Mouse (Mus musculus): ENCODE measurements around the gene Chrna4. TPM values are rescaled to one million over a fixed set of nuclear protein-coding genes. Genes with fewer than 3 reads are reported as not detected.

Gene Chrna4
- polyA plus RNA-seq, 1 experiment from 2014 or later, result 0.33 TPM

GRCm38 (mm10) chr2:180994360-180994759 lies 49.0 kb downstream of the Chrna4 start:
- Histone ChIP-seq H3K27ac (ENCODE audit: low read depth, low read length) (no peak overlapping the region), H3K4me2 (replicated peaks; ENCODE audit: low read depth) (no peak overlapping the region), H3K36me3 (ENCODE audit: control insufficient read depth, insufficient read depth) (no peaks in the 10 kb centered on the region), H3K9me3 (ENCODE audit: control insufficient read depth) (no peaks in the 10 kb centered on the region), H3K9ac (ENCODE audit: low read depth, low read length) (no peak overlapping the region), H3K4me1 (replicated peaks; ENCODE audit: control insufficient read depth, insufficient read depth, low read length) (no peaks in the 10 kb centered on the region), H3K4me3 (ENCODE audit: low read depth, low read length) (no peak overlapping the region), H3K27me3 (replicated peaks; ENCODE audit: control insufficient read depth, insufficient read depth, low read length) (no peaks in the 10 kb centered on the region)
- 70% methylated on average over 2 of the region's 2 CpGs for WGBS
- no peak for ATAC-seq
- TF ChIP-seq CTCF (IDR thresholded peaks at IDR 0.05; ENCODE audit: low read depth), result no peak

- TF ChIP-seq CTCF (IDR thresholded peaks at IDR 0.05; ENCODE audit: low read depth), result no peak
- 73% methylated on average over 4 of the region's 4 CpGs for WGBS
- Histone ChIP-seq H3K27ac (ENCODE audit: low read depth, low read length) (no peak overlapping the region), H3K27me3 (replicated peaks; ENCODE audit: control insufficient read depth, insufficient read depth, low read length) (no peaks in the 10 kb centered on the region), H3K4me2 (replicated peaks; ENCODE audit: low read depth) (no peak overlapping the region), H3K4me3 (ENCODE audit: low read depth, low read length) (no peak overlapping the region), H3K9me3 (ENCODE audit: control insufficient read depth) (no peaks in the 10 kb centered on the region), H3K9ac (ENCODE audit: low read depth, low read length) (no peak overlapping the region), H3K4me1 (replicated peaks; ENCODE audit: control insufficient read depth, insufficient read depth, low read length) (no peaks in the 10 kb centered on the region), H3K36me3 (ENCODE audit: control insufficient read depth, insufficient read depth) (no peaks in the 10 kb centered on the region)
- ATAC-seq, result no peak
These were observed 53.0 kb downstream of the Chrna4 start for GRCm38 (mm10) chr2:180990347-180990746.

- ATAC-seq, result no peak
- H3K27ac ChIP-seq (ENCODE audit: low read depth, low read length), result no peak overlapping the region
- no peaks in the 10 kb centered on the region for H3K4me1 ChIP-seq (replicated peaks; ENCODE audit: control insufficient read depth, insufficient read depth, low read length)
- H3K9ac ChIP-seq (ENCODE audit: low read depth, low read length), result no peak overlapping the region
- 63% methylated on average over 1 of the region's 1 CpGs for WGBS
- no peak overlapping the region for H3K4me2 ChIP-seq (replicated peaks; ENCODE audit: low read depth)
- no peaks in the 10 kb centered on the region for H3K9me3 ChIP-seq (ENCODE audit: control insufficient read depth)
- H3K36me3 ChIP-seq (ENCODE audit: control insufficient read depth, insufficient read depth), result no peaks in the 10 kb centered on the region
- H3K27me3 ChIP-seq (replicated peaks; ENCODE audit: control insufficient read depth, insufficient read depth, low read length), result no peaks in the 10 kb centered on the region
- H3K4me3 ChIP-seq (ENCODE audit: low read depth, low read length), result no peak overlapping the region
- TF ChIP-seq CTCF (IDR thresholded peaks at IDR 0.05; ENCODE audit: low read depth), result no peak
These were observed 54.4 kb downstream of the Chrna4 start for GRCm38 (mm10) chr2:180988948-180989347.

- TF ChIP-seq CTCF (IDR thresholded peaks at IDR 0.05; ENCODE audit: low read depth), result no peak; the same call in 1 of the 2 replicates
- H3K9me3 ChIP-seq (ENCODE audit: control insufficient read depth), result no peaks in the 10 kb centered on the region
These were observed 54.9 kb downstream of the Chrna4 start for GRCm38 (mm10) chr2:180988347-180988913.

GRCm38 (mm10) chr2:180987432-180988030 lies 55.8 kb downstream of the Chrna4 start:
- H3K4me3 ChIP-seq (ENCODE audit: low read depth, low read length), result no peak overlapping the region
- no peak for TF ChIP-seq CTCF (IDR thresholded peaks at IDR 0.05; ENCODE audit: low read depth)
- no peak overlapping the region for H3K27ac ChIP-seq (ENCODE audit: low read depth, low read length)
- H3K4me2 ChIP-seq (replicated peaks; ENCODE audit: low read depth), result no peak overlapping the region
- WGBS, result 72% methylated on average over 5 of the region's 5 CpGs
- H3K4me1 ChIP-seq (replicated peaks; ENCODE audit: control insufficient read depth, insufficient read depth, low read length), result no peaks in the 10 kb centered on the region
- no peaks in the 10 kb centered on the region for H3K9me3 ChIP-seq (ENCODE audit: control insufficient read depth)
- H3K36me3 ChIP-seq (ENCODE audit: control insufficient read depth, insufficient read depth), result peaks cover 1% of the 10 kb centered on the region
- H3K27me3 ChIP-seq (replicated peaks; ENCODE audit: control insufficient read depth, insufficient read depth, low read length), result no peaks in the 10 kb centered on the region
- no peak for ATAC-seq
- no peak overlapping the region for H3K9ac ChIP-seq (ENCODE audit: low read depth, low read length)

More at GRCm38 (mm10) chr2:180988347-180988913, 54.9 kb downstream of the Chrna4 start:
- Histone ChIP-seq H3K27ac (ENCODE audit: low read depth, low read length) (no peak overlapping the region), H3K4me1 (replicated peaks; ENCODE audit: control insufficient read depth, insufficient read depth, low read length) (no peaks in the 10 kb centered on the region), H3K36me3 (ENCODE audit: control insufficient read depth, insufficient read depth) (no peaks in the 10 kb centered on the region), H3K9ac (ENCODE audit: low read depth, low read length) (no peak overlapping the region), H3K4me3 (ENCODE audit: low read depth, low read length) (no peak overlapping the region), H3K4me2 (replicated peaks; ENCODE audit: low read depth) (no peak overlapping the region), H3K27me3 (replicated peaks; ENCODE audit: control insufficient read depth, insufficient read depth, low read length) (no peaks in the 10 kb centered on the region)
- ATAC-seq, result no peak
- 71% methylated on average over 3 of the region's 3 CpGs for WGBS

- Histone ChIP-seq H3K4me1 (replicated peaks; ENCODE audit: control insufficient read depth, insufficient read depth, low read length) (no peaks in the 10 kb centered on the region), H3K27me3 (replicated peaks; ENCODE audit: control insufficient read depth, insufficient read depth, low read length) (no peaks in the 10 kb centered on the region), H3K9ac (ENCODE audit: low read depth, low read length) (no peak overlapping the region), H3K4me2 (replicated peaks; ENCODE audit: low read depth) (no peak overlapping the region), H3K27ac (ENCODE audit: low read depth, low read length) (no peak overlapping the region), H3K4me3 (ENCODE audit: low read depth, low read length) (no peak overlapping the region), H3K9me3 (ENCODE audit: control insufficient read depth) (no peaks in the 10 kb centered on the region), H3K36me3 (ENCODE audit: control insufficient read depth, insufficient read depth) (peaks cover 7% of the 10 kb centered on the region)
- WGBS, result 66% methylated on average over 1 of the region's 1 CpGs
- TF ChIP-seq CTCF (IDR thresholded peaks at IDR 0.05; ENCODE audit: low read depth), result no peak
- no peak for ATAC-seq
These were observed 56.3 kb downstream of the Chrna4 start for GRCm38 (mm10) chr2:180987001-180987400.

Data from intestine, postnatal 0 days (tissue).